Mouse (Mus musculus) forebrain, embryonic 16.5 days (tissue): ENCODE measurements around the gene Bfsp2. TPM values are rescaled to one million over a fixed set of nuclear protein-coding genes. Genes with fewer than 3 reads are reported as not detected.

Experiments
- ATAC-seq: fragments of 200-750 bp; cut with Nextera tagmentation; 2 replicates; pipeline ENCODE4 v1.8.0; 2017; ENCODE audit warnings: mild to moderate bottlenecking, moderate library complexity
- H3K27ac ChIP-seq: fragments of 300-500 bp; sonication (generic); 2 replicates; pipeline ENCODE4 v1.5.1; 2014; ENCODE audit warnings: low read length, control low read depth
- H3K27me3 ChIP-seq: fragments of 300-500 bp; sonication (generic); replicated peaks from 2 replicates; pipeline ENCODE4 v1.6.1; 2014; ENCODE audit warnings: low read length; ENCODE audit not compliant: control insufficient read depth, insufficient read depth
- H3K36me3 ChIP-seq: fragments of 300-500 bp; sonication (generic); 2 replicates; pipeline ENCODE4 v1.6.1; 2014; ENCODE audit not compliant: control insufficient read depth, insufficient read depth
- H3K4me1 ChIP-seq: fragments of 300-500 bp; sonication (generic); replicated peaks from 2 replicates; pipeline ENCODE4 v1.6.1; 2014; ENCODE audit warnings: low read length; ENCODE audit not compliant: control insufficient read depth, insufficient read depth
- H3K4me2 ChIP-seq: fragments of 300-500 bp; sonication (generic); 2 replicates; pipeline ENCODE4 v1.6.1; 2014; ENCODE audit warnings: mild to moderate bottlenecking, low read length, control low read depth
- H3K4me3 ChIP-seq: fragments of 300-500 bp; sonication (generic); replicated peaks from 2 replicates; pipeline ENCODE4 v1.5.1; 2014; ENCODE audit warnings: mild to moderate bottlenecking, low read length, control low read depth
- H3K9ac ChIP-seq: fragments of 300-500 bp; sonication (generic); replicated peaks from 2 replicates; pipeline ENCODE4 v1.6.1; 2014; ENCODE audit warnings: low read depth, low read length, control low read depth
- H3K9me3 ChIP-seq: fragments of 300-500 bp; sonication (generic); 2 replicates; pipeline ENCODE4 v1.6.1; 2016; ENCODE audit warnings: low read length; ENCODE audit not compliant: control insufficient read depth
- WGBS: fragments of 180-500 bp; shearing (Covaris S2); extraction: QIAGEN DNeasy Blood & Tissue Kit; methylation state at CpG from one replicate; pipeline ENCODE4 v1.1.7; 2014; 5-methylcytosine and 5-hydroxymethylcytosine counted together
- polyA plus RNA-seq: library from polyadenylated mRNA; unstranded; fragments of >200 nt; fragmentation: Nextera tagmentation; extraction: Ambion mirVana; gene quantifications from 2 replicates; pipeline ENCODE4 v1.2.1, GENCODE M21; 2015

The Bfsp2 gene
- polyA plus RNA-seq, 1 experiment from 2014 or later, result 0.90 TPM

DNA sequence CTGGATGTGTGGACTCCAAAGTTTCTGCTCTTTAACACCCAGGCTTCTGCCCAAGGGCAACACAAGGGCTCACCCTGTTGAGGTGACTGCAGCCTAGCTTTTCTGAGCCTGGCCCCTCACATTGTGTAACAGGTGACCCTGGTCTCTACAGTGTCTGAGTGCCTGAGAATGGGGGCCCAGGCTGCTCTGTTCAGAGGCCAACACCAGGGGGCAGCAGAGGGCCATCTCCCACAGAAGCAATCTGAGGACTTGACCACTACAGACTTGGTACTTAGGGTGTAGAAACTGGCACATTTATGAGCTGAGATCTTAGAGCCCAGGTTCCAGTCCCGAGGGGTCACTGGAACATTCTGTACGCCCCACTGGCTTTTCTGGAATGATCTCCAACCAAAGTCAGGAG is 10.2 kb upstream of the Bfsp2 start:
- Histone ChIP-seq H3K27ac (no peak overlapping the region), H3K9ac (no peak overlapping the region), H3K9me3 (no peaks in the 10 kb centered on the region), H3K4me2 (no peak overlapping the region), H3K36me3 (no peaks in the 10 kb centered on the region), H3K4me1 (peaks cover 14% of the 10 kb centered on the region), H3K4me3 (no peak overlapping the region), H3K27me3 (no peaks in the 10 kb centered on the region)
- whole genome bisulfite sequencing, result 18% methylated on average over 2 of the region's 2 CpGs
- peak; percentile 54 for ATAC-seq

GRCm38 (mm10) chr9:103489883-103490282 is 9.7 kb upstream of the Bfsp2 start:
- no peak overlapping the region for H3K9ac ChIP-seq
- ATAC-seq, result no peak
- H3K27ac ChIP-seq, result no peak overlapping the region
- H3K4me3 ChIP-seq, result no peak overlapping the region
- H3K9me3 ChIP-seq, result no peaks in the 10 kb centered on the region
- no peaks in the 10 kb centered on the region for H3K27me3 ChIP-seq
- no peaks in the 10 kb centered on the region for H3K36me3 ChIP-seq
- 86% methylated on average over 4 of the region's 4 CpGs for WGBS
- no peak overlapping the region for H3K4me2 ChIP-seq
- peaks cover 9% of the 10 kb centered on the region for H3K4me1 ChIP-seq

DNA sequence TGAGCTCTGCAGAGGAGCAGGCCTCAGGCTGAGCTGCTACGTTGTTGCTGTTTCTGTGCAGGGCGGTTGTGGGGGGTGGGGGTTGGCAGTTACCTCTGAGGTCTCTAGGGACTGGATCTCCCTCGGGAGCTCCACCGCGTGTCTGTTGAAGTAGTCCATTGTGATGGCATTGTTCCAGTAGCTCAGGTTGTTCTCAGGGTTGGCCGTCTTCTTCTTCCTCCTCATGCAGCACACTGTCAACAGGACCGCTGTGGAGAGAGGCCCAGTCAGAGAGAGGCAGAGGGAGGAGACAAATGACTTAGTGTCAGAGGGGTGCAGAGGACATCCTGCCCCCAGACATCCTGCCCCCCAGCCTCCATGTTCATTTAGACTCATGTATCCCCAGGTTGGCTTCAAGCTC is 8.9 kb upstream of the Bfsp2 start:
- H3K36me3 ChIP-seq, result no peaks in the 10 kb centered on the region

DNA sequence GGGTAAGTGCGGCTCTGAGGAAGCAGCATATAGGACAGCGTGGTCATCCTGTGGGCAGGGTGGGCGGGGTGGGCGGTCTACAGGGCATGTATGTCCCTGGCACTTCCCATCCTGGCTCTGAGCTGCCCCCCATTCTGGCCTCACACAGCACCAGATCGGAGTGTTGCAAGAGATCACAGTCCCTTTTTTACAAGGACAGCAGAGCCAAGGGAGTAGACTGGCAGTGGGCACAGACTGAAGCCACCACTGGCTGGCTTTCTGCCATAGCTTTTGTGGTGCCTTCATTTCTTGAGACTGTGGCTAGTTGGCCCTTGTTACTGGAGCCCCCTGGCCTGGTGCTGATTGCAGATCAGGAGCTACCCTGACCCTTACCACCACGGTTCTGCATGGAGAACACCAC is 6.0 kb upstream of the Bfsp2 start:
- Histone ChIP-seq H3K4me2 (no peak overlapping the region), H3K4me3 (no peak overlapping the region), H3K36me3 (no peaks in the 10 kb centered on the region), H3K9ac (no peak overlapping the region), H3K27ac (no peak overlapping the region), H3K9me3 (no peaks in the 10 kb centered on the region), H3K27me3 (no peaks in the 10 kb centered on the region), H3K4me1 (no peaks in the 10 kb centered on the region; the same call in 1 of the 2 replicates)
- WGBS, result 79% methylated on average over 6 of the region's 6 CpGs
- ATAC-seq, result no peak

More for the DNA sequence above, 8.9 kb upstream of the Bfsp2 start:
- no peak overlapping the region for H3K27ac ChIP-seq
- no peak overlapping the region for H3K4me2 ChIP-seq
- no peak for ATAC-seq
- H3K9ac ChIP-seq, result no peak overlapping the region
- WGBS, result 66% methylated on average over 7 of the region's 7 CpGs
- no peaks in the 10 kb centered on the region for H3K9me3 ChIP-seq
- H3K4me3 ChIP-seq, result no peak overlapping the region
- no peaks in the 10 kb centered on the region for H3K27me3 ChIP-seq
- H3K4me1 ChIP-seq, result peaks cover 1% of the 10 kb centered on the region

DNA sequence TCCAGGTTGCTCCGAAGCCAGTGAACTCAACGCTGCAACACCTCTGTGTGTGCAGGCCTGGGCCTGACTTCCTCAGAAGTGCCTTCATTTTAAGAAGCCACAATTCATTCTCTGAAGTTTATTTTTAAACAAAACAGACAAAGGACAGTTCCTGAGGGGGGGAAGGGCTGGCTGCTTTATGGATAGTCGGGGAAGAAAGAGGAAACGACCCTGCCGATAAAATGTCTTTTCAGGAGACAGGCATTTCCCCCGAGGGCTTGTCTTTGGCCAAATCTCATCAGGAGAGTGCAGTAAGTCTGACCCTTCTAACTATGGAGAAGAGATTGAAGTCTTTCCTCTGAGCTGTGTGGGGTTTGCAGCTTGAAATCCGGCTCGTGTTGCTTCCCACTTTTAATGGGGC is 5.4 kb upstream of the Bfsp2 start:
- 44% methylated on average over 8 of the region's 8 CpGs for WGBS
- no peaks in the 10 kb centered on the region for H3K27me3 ChIP-seq
- H3K36me3 ChIP-seq, result no peaks in the 10 kb centered on the region
- no peak overlapping the region for H3K4me3 ChIP-seq
- ATAC-seq, result no peak
- H3K27ac ChIP-seq, result no peak overlapping the region
- no peak overlapping the region for H3K9ac ChIP-seq
- H3K4me1 ChIP-seq, result peaks cover 3% of the 10 kb centered on the region
- no peak overlapping the region for H3K4me2 ChIP-seq
- H3K9me3 ChIP-seq, result no peaks in the 10 kb centered on the region

- Histone ChIP-seq H3K9ac (no peak overlapping the region), H3K36me3 (no peaks in the 10 kb centered on the region), H3K27ac (no peak overlapping the region), H3K4me3 (no peak overlapping the region), H3K27me3 (no peaks in the 10 kb centered on the region), H3K4me2 (no peak overlapping the region), H3K9me3 (no peaks in the 10 kb centered on the region), H3K4me1 (peaks cover 3% of the 10 kb centered on the region)
- 43% methylated on average over 8 of the region's 8 CpGs for WGBS
- peak; percentile 37 for ATAC-seq
These were observed 492 bp upstream of the Bfsp2 start for GRCm38 (mm10) chr9:103480603-103481220.

- Histone ChIP-seq H3K36me3 (no peaks in the 10 kb centered on the region), H3K4me1 (peaks cover 11% of the 10 kb centered on the region), H3K9ac (no peak overlapping the region), H3K9me3 (no peaks in the 10 kb centered on the region), H3K27me3 (no peaks in the 10 kb centered on the region), H3K4me3 (no peak overlapping the region), H3K27ac (no peak overlapping the region), H3K4me2 (no peak overlapping the region)
- WGBS, result 77% methylated on average over 6 of the region's 6 CpGs
- ATAC-seq, result no peak
These were observed 4.8 kb downstream of the Bfsp2 start for GRCm38 (mm10) chr9:103475414-103475813.

DNA sequence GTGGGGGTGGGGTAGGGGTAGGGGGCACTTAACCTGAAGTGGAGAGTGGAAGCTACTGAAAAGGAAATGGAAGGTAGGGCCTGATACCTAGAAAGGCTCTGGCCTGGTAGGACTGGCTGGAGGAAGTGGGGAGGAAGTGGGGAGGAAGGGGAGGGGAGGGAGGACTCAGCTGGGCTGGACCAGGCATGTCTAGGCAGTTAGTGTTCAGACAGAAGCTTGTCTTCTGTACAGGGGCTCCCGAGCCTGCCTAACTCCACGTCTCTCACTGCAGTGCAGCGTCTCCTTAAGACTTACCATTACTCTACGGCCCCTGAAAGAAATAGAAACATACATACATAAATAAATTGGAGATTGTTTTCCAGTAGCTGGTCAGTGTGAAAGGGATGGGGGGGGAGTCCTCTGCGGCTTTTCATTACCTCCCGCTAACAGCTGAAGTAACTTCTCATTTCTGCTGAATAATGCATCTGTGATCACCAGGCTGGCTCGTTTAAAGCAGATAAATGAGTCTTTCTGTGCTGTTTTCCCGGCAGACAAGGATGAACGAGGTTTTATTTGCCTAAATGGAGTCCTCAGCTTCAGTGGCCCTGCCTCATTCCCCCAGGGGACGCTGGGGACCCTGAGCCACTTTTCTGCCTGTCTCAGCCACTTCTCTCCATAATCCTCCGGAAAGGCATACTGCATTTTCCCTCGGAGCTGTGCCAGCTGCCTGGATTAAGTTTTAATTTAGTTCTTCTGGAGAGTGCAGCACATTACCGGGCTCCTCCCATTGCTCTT is 6.1 kb downstream of the Bfsp2 start:
- no peaks in the 10 kb centered on the region for H3K9me3 ChIP-seq
- ATAC-seq, result peak; percentile 52; the same call in 1 of the 2 replicates
- no peaks in the 10 kb centered on the region for H3K27me3 ChIP-seq
- 4% methylated on average over 13 of the region's 13 CpGs for WGBS
- 0 out of 2 replicates have a peak overlapping the region, but pooled peaks have one; percentile 4 for H3K4me3 ChIP-seq
- peaks cover 11% of the 10 kb centered on the region for H3K4me1 ChIP-seq
- H3K36me3 ChIP-seq, result no peaks in the 10 kb centered on the region
- H3K9ac ChIP-seq, result peak overlapping the region; percentile 35; the same call in 1 of the 2 replicates
- H3K4me2 ChIP-seq, result peak overlapping the region; percentile 33
- peak overlapping the region; percentile 36 for H3K27ac ChIP-seq

GRCm38 (mm10) chr9:103471784-103472183 is 8.4 kb downstream of the Bfsp2 start:
- H3K4me2 ChIP-seq, result no peak overlapping the region
- no peaks in the 10 kb centered on the region for H3K9me3 ChIP-seq
- no peaks in the 10 kb centered on the region for H3K27me3 ChIP-seq
- peaks cover 13% of the 10 kb centered on the region for H3K4me1 ChIP-seq
- H3K4me3 ChIP-seq, result no peak overlapping the region
- H3K9ac ChIP-seq, result no peak overlapping the region
- no peak for ATAC-seq
- no peak overlapping the region for H3K27ac ChIP-seq
- no peaks in the 10 kb centered on the region for H3K36me3 ChIP-seq
- WGBS, result 25% methylated on average over 11 of the region's 11 CpGs
